Mouse (Mus musculus): ENCODE measurements around the gene Foxp2.

The Foxp2 gene

GRCm38 (mm10) chr6:14901183-14901970, at the start of gene Foxp2:
Foxp2 (plus strand) TSS chr6:14901349.
- DNase-seq (ENCODE audit: inconsistent ontology term), result peak; percentile 74

- no peak for DNase-seq (ENCODE audit: inconsistent ontology term)
Observed at GRCm38 (mm10) chr6:14885199-14885598, 15.9 kb upstream of the Foxp2 start.

GRCm38 (mm10) chr6:14897028-14897427, 4.1 kb upstream of the Foxp2 start:
- DNase-seq (ENCODE audit: inconsistent ontology term), result peak; percentile 17

GRCm38 (mm10) chr6:14898096-14898855, 2.9 kb upstream of the Foxp2 start:
- DNase-seq (ENCODE audit: inconsistent ontology term), result peak; percentile 24

DNA sequence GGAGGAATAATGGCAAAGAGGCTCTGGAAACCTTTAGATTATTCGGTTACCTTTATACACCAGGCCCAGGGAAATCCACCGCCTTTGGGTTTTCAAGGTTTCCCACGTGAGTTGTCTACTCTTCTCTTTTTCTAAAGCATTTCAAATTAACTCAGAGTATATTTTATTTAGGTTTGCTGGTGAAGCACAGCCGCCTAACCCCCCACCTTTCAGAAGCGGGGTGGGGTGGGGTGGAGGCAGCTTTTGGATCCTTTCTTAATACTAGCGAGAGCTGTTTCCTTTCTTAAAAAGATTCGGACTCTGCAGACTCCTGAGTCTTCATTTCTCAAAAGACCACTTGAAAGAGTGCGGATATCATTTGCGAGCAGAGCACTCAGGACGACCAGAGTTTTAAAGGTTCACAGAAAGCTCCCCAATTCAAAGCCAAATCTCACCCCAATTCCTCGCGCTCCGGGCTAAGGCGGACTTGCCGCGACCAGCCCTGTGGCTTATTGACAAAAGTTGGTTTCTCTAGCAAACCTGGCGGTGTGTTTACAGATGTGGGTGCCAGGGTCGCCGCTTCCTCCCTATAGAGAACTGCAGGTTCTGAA, 2.0 kb upstream of the Foxp2 start:
- DNase-seq (ENCODE audit: inconsistent ontology term), result peak; percentile 10

DNA sequence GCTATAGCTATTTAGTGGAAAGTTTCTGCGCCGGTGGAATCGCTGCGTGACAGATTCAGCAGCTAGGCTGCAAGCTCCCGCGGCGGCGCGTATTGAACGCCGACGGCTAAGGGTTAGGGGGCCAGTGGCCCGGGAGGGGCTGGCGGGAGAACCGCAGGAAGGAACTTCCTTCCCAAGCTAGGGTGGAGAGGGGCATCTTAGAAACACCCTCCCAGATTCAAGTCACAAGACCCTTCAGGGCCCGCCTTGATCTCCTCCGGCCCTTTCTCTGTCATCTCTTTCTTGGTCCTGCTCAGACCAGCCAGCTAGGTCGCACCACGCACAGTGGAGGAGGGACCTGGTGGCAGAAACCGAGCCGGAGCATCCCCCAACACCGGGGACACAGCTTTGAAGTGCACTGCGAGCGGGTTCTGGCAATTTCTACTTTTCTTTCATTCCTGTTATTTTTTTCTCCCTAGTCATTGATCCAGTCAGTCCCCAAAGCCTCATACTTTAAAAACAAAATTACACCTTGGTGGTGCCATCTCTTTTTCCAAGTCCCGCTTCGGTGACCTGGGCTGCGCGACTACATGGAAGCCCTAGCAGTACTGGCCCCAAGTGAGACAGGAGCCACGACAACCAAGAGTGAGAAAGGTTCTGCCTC, 1.1 kb upstream of the Foxp2 start:
- no peak for DNase-seq (ENCODE audit: inconsistent ontology term)

- DNase-seq (ENCODE audit: inconsistent ontology term), result peak; percentile 84
Observed at GRCm38 (mm10) chr6:14900579-14901021, 549 bp upstream of the Foxp2 start.

DNA sequence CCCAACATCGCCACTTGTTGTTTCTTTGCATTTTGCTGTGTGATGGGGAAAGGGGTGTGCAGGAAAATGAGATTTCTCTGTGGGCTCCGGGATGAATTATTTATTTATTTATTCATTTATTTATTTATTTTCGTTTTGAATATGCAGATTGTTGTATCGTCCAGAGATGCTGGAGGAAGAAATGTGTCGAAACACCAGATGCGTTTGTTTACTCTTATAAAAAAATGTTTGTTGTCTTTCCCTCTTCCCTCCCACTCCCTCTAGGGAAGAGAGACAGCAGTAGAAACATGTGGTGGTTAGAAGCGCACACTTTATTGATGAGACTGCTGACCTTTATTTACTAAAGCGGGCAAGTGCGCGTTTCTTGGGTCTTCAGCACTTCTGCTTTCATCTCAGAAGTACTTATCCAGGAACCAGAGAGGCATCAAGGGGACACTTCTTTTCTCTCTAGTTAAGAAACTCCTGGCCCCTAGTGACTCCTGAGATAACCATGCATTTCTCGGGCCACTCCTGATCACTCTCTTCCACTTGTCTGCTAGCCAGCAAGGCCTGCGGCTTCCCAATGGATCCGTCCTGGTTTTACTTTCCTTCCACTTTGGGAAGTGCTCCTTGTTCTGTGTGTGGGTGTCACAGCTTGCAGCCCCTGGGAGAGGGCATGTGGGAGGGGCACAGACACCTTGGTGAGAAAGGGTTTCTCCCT, 972 bp downstream of the Foxp2 start:
- peak; percentile 18 for DNase-seq (ENCODE audit: inconsistent ontology term)

- DNase-seq (ENCODE audit: inconsistent ontology term), result no peak
Observed at GRCm38 (mm10) chr6:14903271-14903965, 2.3 kb downstream of the Foxp2 start.

GRCm38 (mm10) chr6:14915066-14915465, 13.9 kb downstream of the Foxp2 start:
- DNase-seq (ENCODE audit: inconsistent ontology term), result no peak

- DNase-seq (ENCODE audit: inconsistent ontology term), result no peak
Observed at GRCm38 (mm10) chr6:14922704-14923103, 21.6 kb downstream of the Foxp2 start.

DNA sequence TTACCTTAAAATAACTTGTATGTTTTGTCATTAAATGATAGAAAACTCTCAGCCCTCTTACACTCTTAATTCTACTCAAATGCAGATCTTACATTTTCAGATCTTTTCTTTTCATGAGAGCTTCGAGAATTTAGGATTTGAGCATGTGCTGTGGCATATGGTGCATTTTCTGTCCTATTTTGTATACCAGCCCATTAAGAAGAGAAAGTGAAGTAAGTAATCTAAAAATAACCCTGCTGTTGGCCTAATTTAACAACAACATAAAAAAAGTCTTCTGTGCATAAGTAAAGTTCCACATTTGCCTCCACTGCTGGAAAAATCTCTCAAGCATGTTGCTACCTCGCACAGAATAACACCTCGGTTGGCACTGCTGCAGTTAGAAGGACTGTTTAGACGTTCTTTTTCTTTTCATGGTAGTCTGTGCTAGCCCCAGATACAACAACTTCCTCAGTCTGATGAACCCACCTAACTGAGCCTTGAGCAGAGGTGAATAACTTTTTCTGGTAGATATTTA, 23.9 kb downstream of the Foxp2 start:
- no peak for DNase-seq (ENCODE audit: inconsistent ontology term)

DNA sequence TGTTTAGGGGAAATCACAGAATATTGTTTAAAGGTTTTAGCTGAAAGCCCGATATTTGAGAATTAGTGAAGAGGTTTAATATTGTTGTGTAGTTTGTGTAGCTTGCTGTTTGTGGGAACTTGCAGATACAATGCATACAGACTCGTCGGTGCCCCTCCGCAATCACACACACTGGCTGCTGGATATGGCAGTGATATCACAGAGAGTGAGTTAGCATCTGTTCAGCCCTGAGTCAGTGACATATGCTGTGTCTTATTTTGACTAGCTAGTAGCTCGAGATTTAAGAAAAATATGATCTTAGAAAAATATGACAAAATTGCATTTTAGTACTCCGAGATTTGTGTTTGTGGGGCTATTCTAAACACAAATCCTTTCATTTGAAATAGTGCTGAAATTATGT, 49.9 kb downstream of the Foxp2 start:
- DNase-seq (ENCODE audit: inconsistent ontology term), result no peak

DNA sequence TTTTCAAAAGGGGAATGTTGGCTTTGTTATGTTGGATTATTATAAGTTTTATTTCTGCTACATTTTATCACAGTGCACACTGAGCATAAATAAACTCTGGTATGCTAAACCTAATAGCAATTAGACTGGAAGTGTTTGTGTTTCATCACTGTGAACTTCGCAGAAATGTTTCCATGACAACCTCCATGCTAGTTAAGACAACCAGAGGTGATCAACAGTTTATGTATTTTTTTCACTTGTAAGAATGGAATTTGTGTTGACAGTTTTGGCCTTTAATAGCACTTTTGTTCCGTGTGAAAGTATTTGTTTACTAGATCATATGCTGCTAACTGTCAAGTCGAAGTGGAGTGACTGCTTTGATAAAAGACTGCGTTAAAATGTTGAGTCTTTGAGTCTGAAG, 51.6 kb downstream of the Foxp2 start:
- DNase-seq (ENCODE audit: inconsistent ontology term), result peak; percentile 85

DNA sequence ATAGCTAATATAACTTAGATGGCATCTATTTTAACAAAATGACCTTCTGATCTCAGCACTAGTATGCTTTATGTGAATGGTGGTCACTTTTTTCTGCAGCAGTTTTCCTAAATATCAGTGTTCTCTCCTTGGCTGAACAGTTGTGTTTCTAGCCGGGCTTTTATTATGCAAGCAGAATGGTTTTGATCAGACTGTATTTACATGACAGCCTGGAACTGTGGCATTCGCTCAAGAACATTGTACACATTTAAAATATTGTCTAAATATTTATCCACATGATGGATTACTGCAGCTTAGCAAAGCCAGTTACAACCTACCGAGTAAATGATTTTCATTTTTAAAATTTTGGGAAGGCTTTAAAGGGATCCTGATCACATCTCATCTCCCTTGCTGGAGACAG, 75.9 kb downstream of the Foxp2 start:
- DNase-seq (ENCODE audit: inconsistent ontology term), result no peak

DNA sequence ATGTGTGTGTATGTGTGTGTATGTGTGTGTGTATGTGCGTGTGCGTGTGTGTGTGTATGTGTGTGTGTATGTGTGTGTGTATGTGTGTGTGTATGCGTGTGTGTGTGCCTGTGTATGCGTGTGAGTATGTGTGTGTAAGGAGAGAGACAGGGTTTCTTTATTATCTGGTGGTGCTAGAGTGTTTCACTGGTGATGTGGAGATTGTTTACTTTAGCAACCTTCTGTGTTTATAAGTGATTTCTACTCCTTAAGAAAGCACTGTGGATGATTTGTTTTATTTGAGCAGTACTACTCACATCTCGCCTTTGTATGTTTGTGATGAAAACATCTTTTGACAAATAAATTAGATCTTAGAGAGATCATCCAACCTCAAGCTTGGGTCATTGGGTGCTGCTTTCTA, 77.1 kb downstream of the Foxp2 start:
- DNase-seq (ENCODE audit: inconsistent ontology term), result peak; percentile 5

DNA sequence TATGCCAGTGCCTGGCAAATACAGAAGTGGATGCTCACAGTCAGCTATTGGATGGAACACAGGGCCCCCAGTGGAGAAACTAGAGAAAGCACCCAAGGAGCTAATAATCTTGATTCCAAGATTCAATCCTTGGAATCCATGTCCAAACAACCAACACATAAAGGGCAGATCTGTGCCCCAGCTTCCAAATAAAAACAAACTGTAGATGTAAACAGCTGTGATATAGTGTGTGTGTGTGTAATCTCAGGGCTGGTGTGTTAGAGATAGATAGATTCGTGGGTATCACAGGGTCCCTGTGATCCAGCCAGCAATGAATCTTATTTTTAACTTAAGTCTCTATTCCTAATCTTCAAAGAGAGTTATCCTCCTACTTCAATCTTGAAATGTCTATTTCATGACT, 107.0 kb downstream of the Foxp2 start:
- DNase-seq (ENCODE audit: inconsistent ontology term), result no peak

GRCm38 (mm10) chr6:15028488-15028887, 127.3 kb downstream of the Foxp2 start:
- no peak for DNase-seq (ENCODE audit: inconsistent ontology term)

- DNase-seq (ENCODE audit: inconsistent ontology term), result no peak
Observed at GRCm38 (mm10) chr6:15029446-15030125, 128.4 kb downstream of the Foxp2 start.

GRCm38 (mm10) chr6:15063246-15063645, 162.1 kb downstream of the Foxp2 start:
- no peak for DNase-seq (ENCODE audit: inconsistent ontology term)
